Mouse (Mus musculus) NIH3T3 (cell line): ENCODE measurements at regions not wholly inside any gene's neighbourhood (a gene's known extent, or its start where the extent isn't known, plus 50 kb on each side); places are given as distances from the start of the nearest gene placed in this dataset.
A peak's percentile ranks its signal among the peaks of the same experiment; 100 is the strongest.
"Not testable (repeated sequence)": the region's sequence is repeated elsewhere in the genome, so short reads cannot be mapped to it uniquely, and the experiment has no call there.

ENCODE experiments used
- DNase-seq: peaks from one replicate; pipeline ENCODE4 v3.0.0-alpha.2; 2012; ENCODE audit warnings: low read depth

DNA sequence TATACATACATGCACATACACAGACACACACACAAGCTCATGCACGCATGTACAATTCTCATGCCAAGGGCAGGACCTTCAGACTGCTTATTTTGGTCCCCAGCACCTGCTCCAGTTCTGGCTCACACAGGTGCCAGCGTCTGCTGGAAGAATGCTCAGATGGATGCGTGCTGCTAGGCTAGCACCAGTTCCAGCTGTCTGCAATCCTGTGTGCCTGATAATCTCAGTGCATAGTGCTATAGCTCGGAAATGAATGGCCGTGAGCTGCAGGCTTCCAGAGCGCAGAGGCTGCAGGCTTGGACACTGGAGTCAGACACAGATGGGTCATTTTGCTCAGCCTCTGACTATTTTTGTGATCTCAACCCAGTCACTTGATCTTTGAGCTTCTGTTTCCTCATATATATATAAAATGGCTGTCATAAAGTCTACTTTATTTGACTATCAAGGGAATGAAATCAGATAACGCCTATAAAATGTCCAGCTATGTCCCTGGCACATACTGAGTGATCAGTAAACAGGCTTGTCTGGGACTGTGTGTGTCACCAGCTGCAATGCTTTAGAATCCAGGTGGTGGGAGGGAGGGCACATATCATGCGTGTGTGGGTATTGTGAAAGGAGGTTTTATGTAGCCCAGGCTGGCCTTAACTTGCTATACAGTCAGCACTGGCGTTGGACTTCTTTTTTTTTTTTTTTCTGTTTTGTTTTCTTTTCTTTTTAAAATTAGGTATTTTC lies 91.7 kb upstream of the Eif4g2 start:
- no peak for DNase-seq

DNA sequence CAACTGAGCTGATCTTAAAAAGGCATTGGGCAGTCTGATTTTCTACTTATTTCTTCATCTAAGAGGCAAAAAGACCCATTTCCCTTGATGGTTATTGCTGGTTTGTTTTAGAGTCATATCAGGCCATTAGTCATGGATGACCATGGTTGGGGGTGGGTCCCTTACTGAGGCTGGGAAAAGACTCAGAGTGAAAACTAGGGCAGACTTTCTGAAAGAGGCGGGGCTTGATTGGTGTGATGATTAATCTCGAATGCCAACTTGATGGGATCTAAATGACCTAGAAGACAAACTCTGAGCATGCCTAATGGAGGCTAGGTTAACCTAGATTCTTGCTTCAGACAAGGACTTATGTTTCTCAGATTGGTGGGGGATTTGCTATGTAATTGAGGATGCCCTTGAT lies 89.2 kb upstream of the Eif4g2 start:
- DNase-seq = peak; percentile 52

DNA sequence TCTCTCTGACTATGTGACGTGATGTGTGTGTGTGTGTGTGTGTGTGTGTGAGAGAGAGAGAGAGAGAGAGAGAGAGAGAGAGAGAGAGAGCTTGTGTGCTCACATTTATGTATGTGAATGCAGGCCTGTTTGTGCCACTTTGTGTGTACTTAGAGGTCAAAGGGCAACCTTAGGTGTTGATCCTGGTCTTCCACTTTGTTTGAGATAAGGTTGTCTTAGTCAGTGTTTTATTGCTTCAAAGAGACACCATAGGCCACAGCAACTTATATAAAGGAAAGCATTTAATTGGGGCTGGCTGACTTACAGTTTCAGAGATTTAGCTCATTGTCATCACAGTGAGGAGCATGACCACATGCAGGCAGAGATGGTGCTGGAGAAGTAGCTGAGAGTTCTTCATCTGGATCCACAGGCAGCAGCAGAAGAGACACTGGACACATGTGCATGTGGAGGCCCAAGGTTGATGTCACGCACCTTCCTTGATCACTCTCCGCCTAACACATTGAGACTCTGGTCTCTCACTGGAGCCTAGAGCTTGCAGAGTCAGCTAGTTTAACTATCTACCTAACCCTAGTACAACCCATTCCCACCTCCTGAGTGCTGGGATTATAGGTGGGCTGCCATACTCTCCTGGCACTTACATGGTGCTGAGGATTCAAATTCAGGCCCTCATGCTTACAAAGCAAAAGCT lies 85.9 kb upstream of the Eif4g2 start:
- DNase-seq = not testable (repeated sequence)

DNA sequence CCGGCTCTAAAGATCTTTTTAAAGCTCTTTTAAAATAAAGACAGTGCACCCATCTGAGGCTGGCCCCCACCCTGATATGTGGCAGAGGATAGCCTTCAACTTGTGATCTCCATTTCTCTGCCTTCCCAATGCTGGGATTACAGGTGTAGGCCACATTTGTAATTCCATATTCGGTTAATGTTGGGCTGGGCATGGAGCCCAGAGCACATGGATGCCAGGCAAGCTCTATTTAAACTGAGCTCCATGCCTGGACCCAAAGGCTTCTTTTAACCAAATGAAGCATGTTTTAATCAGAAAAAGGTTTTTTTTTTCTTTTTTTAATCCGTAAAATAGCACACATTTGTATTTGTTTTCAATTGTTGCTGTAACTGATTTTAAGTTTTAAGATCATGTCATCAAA lies 82.2 kb upstream of the Eif4g2 start:
- peak; percentile 70 for DNase-seq

DNA sequence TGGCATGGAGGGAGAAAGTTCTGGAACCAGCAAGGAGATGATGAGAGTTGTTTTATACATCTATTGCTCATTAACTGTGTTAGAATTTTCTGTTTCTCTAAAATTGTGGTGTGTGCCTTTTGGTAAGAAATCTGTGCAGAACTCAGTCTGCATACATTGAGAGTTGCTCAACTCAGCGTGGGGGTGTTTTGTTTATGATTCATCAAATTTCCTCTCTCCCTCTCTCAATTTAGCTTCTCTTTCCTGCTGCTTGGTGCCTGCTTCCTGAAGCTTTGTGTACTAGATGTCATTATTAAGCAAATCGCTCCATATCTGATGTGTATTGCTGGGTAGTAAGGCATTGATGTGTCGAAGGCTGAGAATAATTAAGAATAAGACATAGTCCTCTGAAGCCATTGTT lies 81.4 kb upstream of the Eif4g2 start:
- peak; percentile 69 for DNase-seq

DNA sequence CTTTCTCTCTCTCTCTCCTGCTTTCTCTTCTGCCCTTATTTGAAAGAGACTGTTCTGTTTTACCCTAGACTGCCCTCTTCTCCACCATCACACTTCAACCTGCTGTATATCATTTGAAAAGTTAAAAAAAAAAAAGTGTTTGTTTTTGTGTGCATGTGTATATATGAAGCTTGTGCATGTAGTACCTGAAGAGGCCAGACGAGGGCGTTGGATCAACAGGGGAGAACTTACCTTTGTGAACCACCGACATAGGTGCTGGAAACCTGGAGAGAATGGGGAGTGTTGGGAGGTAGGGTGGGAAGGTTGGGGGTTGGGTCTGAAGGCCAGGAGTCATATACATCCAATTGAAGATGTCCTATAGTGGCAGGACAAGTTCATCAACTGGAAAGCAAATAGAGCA lies 81.0 kb upstream of the Eif4g2 start:
- DNase-seq = peak; percentile 59

DNA sequence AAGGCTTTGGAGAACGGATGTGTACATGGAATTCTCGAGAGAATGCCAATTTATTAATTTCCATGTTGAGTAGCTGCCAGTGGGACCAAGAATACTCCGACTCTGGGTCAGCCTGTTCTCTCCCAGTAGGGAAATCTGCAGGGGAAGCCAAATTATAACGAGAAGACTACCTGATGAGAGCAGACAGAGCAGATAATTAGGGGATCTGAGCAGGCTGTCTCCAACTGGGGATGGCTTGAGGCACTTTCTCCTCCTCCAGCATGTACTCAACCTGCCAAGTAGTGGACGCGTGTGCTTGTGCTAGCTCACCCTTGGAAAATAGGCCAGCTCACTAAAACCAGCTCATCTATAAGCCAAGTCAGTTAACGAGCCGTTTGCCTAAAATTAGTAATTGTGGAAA lies 80.5 kb upstream of the Eif4g2 start:
- DNase-seq = no peak

DNA sequence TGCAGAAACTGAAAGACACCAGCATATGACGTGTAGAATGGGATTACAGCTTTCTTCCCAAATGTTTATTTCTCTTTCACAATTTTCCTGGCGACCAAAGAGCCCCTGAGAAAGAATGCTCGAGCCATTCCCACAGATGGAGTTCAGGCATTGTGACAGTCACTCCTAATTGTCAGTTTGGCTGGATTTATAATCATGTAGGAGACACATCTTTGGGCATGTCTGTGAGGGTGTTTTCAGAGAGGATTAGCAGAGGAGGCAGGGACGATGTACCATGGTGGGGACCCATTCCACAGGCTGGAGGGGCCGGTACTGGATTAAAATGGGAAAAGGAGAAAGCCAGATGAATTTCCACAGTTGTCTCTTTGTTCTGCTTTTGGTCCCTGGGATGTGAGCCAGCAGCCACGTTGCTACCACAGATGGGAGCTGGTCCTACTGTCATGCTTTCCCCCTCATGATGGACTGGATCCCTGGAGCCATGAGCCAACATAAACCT lies 76.0 kb upstream of the Eif4g2 start:
- peak; percentile 73 for DNase-seq

DNA sequence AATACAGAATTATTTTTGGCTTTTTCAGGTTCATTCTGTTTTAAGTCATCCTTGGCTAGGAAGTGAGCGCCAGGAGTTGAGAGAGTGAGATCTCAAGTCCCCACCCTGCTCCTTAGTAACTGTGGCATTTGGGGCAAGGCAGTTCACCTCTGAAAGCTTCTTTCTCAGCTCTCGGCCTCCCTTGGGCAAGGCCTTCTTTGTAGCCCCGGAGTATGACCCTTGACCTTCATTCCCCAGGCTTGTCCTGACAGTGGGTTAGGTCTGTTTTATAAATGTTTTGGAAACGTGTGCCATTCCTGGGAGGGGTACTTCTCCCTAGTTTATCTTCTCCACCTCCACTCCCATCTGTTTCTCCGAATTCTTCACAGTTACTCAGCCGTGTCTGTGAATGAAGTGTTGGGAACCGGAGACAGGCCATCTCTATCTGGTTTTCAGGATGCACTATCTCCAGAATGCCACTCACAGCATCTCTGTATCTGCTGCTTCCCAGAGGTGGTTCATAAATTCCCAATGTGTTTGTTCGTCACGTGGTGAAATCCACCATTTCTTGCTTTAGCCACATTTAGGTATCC lies 75.0 kb upstream of the Eif4g2 start:
- no peak for DNase-seq

DNA sequence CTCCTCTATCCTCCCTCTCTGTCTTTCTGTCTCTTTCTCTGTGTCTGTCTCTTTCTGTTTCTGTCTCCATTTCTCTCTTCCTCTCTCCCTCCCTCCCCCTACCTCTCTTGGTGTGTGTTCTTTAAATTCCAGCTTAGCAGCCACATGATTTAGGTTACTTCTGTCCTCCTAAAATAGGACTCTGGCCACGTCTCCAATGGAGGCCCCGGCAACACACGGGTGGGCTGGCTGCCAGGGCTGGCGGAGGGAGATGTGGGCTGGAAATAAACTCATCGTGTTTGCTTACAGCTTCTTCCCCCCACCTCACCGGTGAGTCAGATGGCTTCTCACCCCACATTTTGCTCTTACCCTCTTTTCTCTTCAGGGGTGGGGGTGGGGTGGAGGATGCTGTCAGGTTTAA lies 74.5 kb upstream of the Eif4g2 start:
- DNase-seq = peak; percentile 97

DNA sequence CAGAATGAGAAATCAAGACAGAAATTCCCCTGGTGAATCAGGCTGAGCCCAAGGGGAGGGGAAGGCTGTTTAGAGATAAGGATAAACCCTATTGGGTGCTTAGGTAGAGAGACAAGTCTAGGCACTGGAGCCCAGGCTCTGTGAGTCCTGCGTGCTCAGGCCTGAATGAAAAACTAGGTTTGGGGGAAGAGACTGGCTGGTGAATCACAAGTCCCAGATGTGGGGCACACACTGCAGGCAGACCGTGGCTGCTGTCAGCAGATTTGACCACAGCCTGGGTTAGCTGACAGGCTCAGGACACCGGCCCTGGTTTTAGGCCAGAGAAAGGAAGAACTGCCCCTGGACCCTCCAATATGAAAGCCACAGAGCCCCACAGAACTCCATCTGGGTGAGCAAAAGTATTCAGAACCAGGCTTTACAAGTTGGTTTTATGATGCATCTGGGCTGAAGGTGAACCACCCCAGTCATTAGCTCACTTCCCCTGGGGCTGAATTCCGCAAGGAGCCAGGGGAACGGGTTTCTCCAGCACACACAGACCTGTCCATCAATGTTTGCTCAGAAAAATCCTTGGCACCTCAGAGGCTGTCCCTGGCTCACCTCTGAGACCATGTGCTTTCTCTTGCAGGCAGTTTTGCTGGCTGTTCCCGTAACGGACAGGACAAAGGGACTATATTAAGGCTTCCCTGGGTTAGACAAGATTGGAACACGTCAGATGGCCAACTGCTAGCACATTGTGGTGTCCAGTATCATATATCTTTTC lies 73.8 kb upstream of the Eif4g2 start:
- peak; percentile 91 for DNase-seq

DNA sequence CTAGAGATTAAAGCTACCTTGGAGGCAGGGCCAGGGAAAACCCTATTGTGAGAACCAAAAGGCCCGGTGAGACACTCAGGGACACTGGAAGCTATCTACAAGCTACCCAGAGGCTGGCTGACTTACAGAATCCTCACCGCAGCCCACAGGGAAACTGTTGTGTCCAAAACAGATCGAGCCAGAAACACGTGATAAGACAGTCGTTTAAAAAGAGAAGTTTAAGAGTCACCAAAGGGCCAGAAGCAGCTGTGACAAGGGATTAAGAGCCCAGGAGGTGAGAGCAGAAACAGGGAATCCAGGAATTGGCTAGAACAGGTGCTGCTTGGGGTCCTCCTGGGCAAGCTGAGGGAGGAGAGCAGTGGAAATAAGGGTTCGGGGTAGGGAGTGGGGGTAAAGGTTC lies 73.2 kb upstream of the Eif4g2 start:
- DNase-seq = no peak

DNA sequence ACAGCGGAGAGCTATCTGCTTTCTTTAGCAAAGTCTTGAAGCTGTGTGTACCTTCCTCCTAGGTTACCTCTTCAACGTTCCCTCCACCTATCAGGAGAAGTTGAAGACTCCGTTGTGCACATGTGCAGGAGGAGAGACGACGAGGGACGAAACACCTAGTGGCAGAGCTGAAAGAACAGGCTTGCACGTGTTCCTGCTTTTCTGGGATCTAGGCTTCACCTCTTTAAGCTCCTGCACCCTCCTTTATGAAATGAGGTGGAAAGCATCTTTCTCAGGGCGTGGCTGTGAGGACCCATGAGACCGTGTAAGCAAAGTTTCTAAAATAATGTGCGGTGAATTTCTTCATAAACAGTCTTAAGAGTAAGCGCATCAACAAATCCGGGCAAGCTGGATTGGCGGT lies 71.4 kb upstream of the Eif4g2 start:
- DNase-seq = no peak

DNA sequence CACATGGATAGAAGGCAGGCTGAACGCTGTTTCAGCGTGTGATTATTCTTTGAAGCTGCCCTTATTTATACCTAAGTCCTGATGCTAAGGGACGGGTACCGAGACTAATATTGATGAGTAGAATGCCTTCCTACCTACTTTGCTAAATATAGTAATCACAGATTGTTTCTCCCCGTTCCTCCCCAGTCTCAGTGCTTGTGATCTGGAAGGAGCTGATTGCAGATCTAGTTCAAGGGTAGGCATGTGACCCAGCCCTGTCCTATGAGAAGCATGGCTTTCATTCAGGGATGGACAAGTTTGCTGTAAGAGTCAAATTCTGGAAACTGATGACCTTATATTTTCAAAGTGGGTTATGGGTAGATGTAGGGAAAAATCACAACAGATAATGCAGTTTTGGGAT lies 67.7 kb upstream of the Eif4g2 start:
- no peak for DNase-seq

DNA sequence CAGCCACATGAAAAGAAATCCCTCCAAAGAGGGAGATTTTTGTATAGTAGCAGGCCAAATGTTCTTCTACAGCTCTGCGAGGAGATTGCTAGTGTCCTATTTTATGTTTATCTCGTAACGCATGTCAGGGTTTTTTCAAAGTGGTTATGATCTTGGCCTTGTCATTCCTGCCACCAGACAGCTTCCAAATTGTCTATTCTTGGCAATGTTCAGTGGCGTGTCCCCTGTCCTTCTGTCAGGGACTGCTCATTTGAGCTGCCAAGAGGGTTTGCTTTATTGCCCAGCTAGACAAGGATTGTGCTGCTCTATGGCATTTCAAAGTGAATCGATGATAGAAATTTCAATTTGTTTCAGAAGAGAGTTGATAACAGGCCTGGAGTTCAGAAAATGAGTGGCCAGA lies 67.3 kb upstream of the Eif4g2 start:
- no peak for DNase-seq

DNA sequence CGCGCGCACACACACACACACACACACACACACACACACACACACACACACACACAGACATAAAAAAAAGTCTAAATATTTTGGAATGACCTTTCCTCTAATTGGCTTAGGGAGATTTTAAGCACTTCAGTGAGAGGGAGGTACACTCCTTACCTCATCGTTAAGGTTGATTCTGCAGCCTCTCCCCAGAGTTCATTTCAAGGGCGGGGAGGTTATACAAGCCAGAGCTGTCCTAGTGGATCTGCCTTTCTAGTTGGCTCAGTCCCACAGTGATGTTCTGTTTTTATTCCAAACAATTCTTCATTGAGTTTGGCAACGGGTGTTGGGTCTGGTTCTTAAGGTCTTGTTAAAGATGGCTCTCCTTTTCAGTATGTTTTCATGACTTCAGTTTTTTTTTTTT lies 64.8 kb upstream of the Eif4g2 start:
- no peak for DNase-seq

DNA sequence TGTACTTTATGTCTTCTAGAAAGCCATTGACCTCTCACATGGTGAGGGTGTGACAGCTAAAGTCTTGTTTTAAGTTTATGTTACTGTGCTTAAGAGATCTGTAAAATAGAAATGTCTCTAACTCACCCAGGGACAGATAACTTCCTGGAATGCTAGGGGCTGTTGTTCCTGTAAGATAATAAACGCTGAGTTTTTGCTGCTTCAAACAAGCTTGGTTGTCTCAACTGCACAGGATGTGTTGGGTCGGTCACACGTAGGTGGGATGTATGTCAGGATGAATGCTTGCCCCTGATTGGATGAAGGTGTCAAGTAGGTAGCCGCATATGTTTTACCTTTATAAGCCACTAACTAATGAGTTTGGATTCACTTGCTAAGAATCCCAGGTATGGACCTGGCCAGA lies 63.8 kb upstream of the Eif4g2 start:
- DNase-seq = no peak

DNA sequence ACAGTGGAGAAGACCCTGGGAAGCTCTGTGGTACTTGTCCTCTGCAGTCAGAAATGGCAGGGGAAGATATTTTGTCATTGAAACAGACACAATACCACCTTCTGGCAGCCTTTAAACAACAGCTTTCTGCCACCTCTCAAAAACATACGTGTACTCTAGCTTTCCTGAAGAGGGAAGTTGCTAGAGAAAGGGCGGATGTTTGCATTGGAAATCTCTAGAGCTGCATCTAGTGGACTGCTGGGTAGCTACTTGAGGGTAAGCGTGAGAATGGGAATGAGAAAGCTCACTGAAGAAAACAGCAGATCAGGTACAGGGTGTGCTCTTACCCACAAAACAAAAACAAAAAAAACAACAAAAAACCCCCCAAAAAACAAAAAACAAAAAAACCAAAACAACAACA lies 61.4 kb upstream of the Eif4g2 start:
- no peak for DNase-seq

DNA sequence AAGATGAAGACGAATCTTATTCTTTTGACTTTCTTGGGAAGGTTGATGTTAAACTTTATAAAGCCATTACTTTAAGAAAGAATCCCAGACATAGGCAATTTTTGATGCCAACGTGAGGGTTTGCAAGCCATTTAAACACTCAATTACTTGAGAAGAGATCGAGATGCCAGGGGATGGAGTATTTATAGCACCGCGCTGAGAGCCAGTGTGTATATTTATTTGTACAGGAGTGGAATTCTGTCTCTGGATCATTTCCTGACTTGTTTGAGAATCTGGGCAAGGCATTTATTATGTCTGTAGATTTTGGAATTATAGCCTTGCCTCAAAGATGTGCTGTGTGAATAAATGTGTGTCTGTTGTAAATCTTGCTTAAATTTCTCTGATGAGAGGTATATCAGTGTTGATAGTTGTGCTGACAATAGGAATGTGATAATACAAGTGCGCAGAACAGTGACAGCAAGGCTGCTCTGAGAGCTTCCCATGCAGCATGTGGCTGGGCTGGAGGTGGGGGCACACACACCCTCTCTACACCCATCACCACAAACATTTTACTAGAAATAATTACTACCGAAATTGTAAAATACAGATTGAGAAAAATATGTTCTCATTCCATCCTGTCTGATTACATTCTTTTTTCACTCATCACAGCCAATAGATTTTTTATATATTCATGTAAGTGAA lies 58.6 kb upstream of the Eif4g2 start:
- no peak for DNase-seq

DNA sequence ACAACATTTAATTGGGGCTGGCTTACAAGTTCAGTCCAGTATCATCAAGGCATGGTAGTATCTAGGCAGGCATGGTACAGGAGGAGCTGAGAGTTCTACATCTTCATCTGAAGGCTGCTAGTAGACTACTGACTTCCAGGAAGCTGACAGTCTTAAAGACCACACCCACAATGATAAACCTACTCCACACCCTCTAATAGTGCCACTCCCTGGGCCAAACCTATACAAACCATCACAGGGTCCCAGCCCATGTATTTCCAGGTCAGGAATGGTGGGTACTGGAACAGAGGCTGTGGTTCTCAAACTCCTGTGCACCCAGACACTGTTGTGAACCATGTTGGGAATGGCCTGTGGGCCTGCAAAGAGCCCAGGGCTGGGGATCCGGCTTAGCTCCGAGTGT lies 55.2 kb upstream of the Eif4g2 start:
- no peak for DNase-seq

DNA sequence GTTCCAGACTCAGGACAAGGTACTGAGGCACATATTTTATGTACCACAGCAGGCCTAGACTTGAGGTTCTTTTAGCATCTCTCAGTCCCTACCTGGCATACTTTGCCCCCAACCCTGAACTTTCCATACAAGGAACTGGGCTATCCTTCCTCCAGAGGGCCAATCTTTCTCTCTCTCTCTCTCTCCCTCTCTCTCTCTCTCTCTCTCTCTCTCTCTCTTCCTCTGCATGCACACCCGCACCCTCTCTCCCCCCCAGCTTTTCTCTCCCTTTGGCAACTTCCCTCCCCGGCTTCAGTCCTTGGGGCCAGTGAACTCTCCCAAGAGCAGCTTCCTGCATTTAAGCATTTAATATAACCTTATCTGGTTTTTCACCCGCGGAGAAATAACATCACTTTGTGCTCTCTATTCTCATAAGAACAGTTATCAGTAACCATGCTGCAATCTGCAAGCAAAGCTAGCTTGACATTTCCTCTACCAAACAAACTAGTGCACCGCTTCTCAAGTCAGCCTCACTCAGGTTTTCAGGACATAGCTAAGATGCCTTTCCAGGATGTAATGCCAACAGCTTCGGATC lies 53.3 kb upstream of the Eif4g2 start:
- no peak for DNase-seq

DNA sequence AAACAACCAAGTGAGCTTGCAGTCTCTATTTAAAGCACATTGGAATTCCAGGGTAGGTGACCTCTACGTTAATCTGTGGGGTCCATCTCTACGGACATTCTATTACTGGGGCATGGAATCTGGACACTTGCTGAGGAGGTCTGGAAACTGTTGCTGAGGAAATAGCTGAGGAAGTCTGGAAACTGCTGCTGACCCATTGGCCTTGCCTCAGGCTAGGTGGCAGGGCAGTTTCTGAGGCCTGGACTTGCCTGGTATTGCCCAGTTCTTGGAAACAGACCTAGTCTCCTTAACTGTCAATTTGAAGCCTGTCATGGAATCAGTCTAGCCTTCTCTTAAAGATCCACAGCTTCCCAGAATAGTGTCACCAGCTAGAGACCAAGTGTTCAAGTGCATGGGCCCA lies 51.7 kb upstream of the Eif4g2 start:
- no peak for DNase-seq
